Mouse (Mus musculus): ENCODE measurements around the gene Chsy1. TPM values are rescaled to one million over a fixed set of nuclear protein-coding genes. Genes with fewer than 3 reads are reported as not detected.
"Not testable (repeated sequence)": the region's sequence is repeated elsewhere in the genome, so short reads cannot be mapped to it uniquely, and the experiment has no call there.

The Chsy1 gene
- polyA plus RNA-seq, 1 experiment from 2014 or later: 10.0 TPM

- H3K27me3 ChIP-seq (replicated peaks; ENCODE audit: control insufficient read depth, insufficient read depth, low read length): no peaks in the 10 kb centered on the region
- no peak overlapping the region for H3K27ac ChIP-seq (ENCODE audit: low read depth, low read length)
- H3K36me3 ChIP-seq (ENCODE audit: control insufficient read depth, insufficient read depth, low read length): no peaks in the 10 kb centered on the region
- H3K9ac ChIP-seq (ENCODE audit: low read depth, low read length): no peak overlapping the region
- no peak overlapping the region for H3K4me3 ChIP-seq (ENCODE audit: low read length)
- no peaks in the 10 kb centered on the region for H3K9me3 ChIP-seq (ENCODE audit: control insufficient read depth, low read length)
- WGBS: 74% methylated on average over 8 of the region's 8 CpGs
- 0 out of 2 replicates have a peak, but pooled peaks cover 3% of the 10 kb centered on the region for H3K4me1 ChIP-seq (ENCODE audit: control insufficient read depth, insufficient read depth, low read depth, low read length)
- H3K4me2 ChIP-seq (ENCODE audit: low read length): no peak overlapping the region
- no peak for ATAC-seq
These were observed 74.1 kb downstream of the Chsy1 start for GRCm38 (mm10) chr7:66183404-66183803.

DNA sequence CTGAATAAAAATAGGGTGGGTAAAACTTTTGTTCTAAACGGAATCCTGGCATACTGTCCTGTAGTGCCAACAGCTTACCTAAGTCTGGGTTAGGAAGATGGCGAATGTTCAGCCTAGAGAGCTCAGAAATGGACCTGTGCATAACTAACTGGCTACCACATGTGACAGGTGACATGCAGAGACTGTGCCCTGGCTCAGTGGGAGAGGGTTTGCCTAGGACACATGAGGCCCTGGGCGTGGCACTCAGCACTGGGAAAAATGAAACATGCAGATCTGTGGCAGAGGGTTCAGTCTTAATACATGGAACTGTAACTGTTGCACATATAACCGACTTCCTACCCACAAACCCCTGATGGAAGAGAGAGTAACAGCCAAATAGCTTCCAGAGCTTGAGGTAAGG, 74.7 kb downstream of the Chsy1 start:
- H3K9me3 ChIP-seq (ENCODE audit: control insufficient read depth, low read length): no peaks in the 10 kb centered on the region
- no peak overlapping the region for H3K9ac ChIP-seq (ENCODE audit: low read depth, low read length)
- no peak overlapping the region for H3K4me3 ChIP-seq (ENCODE audit: low read length)
- H3K36me3 ChIP-seq (ENCODE audit: control insufficient read depth, insufficient read depth, low read length): no peaks in the 10 kb centered on the region
- no peak for ATAC-seq
- 0 out of 2 replicates have a peak, but pooled peaks cover 2% of the 10 kb centered on the region for H3K4me1 ChIP-seq (ENCODE audit: control insufficient read depth, insufficient read depth, low read depth, low read length)
- WGBS: 83% methylated on average over 4 of the region's 4 CpGs
- H3K27ac ChIP-seq (ENCODE audit: low read depth, low read length): no peak overlapping the region
- no peaks in the 10 kb centered on the region for H3K27me3 ChIP-seq (replicated peaks; ENCODE audit: control insufficient read depth, insufficient read depth, low read length)
- no peak overlapping the region for H3K4me2 ChIP-seq (ENCODE audit: low read length)

DNA sequence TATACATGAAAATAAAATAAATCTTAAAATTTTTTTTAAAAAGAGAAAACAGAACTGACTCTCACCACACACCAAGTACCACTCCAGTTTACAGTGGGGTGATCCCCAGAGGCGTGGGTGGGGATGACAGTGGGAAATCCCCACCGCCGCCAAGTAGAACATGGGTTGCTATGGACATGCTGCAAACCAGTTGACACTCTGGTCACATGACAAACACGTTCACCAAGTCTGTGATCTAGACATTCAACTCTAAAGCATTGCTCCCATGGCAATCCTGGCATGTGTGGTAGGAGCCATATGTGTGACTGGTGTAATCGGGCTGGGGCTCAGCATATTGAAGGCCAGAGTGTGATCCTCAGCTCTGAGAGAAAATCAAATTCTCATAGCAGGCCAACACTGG, 76.1 kb downstream of the Chsy1 start:
- Histone ChIP-seq H3K27ac (ENCODE audit: low read depth, low read length) (no peak overlapping the region), H3K4me2 (ENCODE audit: low read length) (no peak overlapping the region), H3K4me3 (ENCODE audit: low read length) (no peak overlapping the region), H3K4me1 (ENCODE audit: control insufficient read depth, insufficient read depth, low read depth, low read length) (no peaks in the 10 kb centered on the region), H3K9ac (ENCODE audit: low read depth, low read length) (no peak overlapping the region), H3K27me3 (replicated peaks; ENCODE audit: control insufficient read depth, insufficient read depth, low read length) (no peaks in the 10 kb centered on the region), H3K36me3 (ENCODE audit: control insufficient read depth, insufficient read depth, low read length) (no peaks in the 10 kb centered on the region), H3K9me3 (ENCODE audit: control insufficient read depth, low read length) (no peaks in the 10 kb centered on the region)
- WGBS: 83% methylated on average over 5 of the region's 5 CpGs
- ATAC-seq: no peak

DNA sequence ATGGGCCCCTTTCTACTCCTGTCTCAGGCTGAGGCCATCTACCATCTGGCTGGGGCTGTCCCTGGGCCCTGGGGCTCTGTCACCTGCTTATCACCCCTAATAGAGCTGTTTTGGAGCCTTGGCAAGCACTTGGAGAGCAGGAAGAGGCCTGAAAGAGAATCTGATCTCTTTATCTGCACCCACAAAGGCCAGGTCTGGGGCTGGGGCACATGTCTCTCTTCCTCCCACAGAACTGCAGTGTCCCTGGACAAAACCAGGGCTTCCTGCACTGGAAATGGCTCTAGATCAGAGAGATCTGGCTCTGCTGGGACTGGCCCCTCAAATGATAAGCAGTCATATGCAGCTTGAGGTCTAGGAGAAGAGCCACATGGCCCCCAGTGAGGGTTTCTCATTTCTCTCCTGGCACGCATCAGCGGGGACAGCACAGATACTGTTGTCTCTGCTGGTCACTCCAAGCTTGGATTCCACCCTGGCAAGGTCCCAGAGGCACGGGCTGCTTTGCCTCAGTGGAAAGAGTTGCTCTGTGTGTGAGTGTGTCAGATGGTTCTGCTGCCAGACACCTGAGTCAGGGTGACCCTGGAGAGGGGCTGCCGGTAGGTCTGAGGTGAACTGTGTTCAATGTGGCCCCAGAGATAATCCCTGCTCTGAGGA, 78.4 kb downstream of the Chsy1 start:
- Histone ChIP-seq H3K4me2 (ENCODE audit: low read length) (no peak overlapping the region), H3K27me3 (replicated peaks; ENCODE audit: control insufficient read depth, insufficient read depth, low read length) (no peaks in the 10 kb centered on the region), H3K9me3 (ENCODE audit: control insufficient read depth, low read length) (no peaks in the 10 kb centered on the region), H3K36me3 (ENCODE audit: control insufficient read depth, insufficient read depth, low read length) (no peaks in the 10 kb centered on the region), H3K4me1 (ENCODE audit: control insufficient read depth, insufficient read depth, low read depth, low read length) (no peaks in the 10 kb centered on the region), H3K27ac (ENCODE audit: low read depth, low read length) (no peak overlapping the region), H3K9ac (ENCODE audit: low read depth, low read length) (no peak overlapping the region), H3K4me3 (ENCODE audit: low read length) (no peak overlapping the region)
- 80% methylated on average over 4 of the region's 4 CpGs for WGBS
- ATAC-seq: no peak

DNA sequence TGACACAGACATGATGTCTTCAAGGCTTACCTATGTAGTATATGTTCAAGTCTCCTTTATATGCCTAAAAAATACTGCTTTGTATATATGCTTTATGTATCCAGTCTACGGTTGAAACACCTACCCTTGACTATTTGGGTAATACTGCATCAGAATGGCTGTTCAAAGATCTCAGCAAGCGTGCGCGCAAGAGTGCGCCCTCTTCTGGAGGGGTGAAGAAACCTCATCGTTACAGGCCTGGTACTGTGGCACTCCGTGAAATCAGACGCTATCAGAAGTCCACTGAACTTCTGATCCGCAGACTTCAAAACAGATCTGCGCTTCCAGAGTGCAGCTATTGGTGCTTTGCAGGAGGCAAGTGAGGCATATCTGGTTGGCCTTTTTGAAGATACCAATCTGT, 81.1 kb downstream of the Chsy1 start:
- not testable (repeated sequence) for H3K4me1 ChIP-seq (ENCODE audit: control insufficient read depth, insufficient read depth, low read depth, low read length); H3K36me3 ChIP-seq (ENCODE audit: control insufficient read depth, insufficient read depth, low read length); ATAC-seq; H3K9me3 ChIP-seq (ENCODE audit: control insufficient read depth, low read length); H3K9ac ChIP-seq (ENCODE audit: low read depth, low read length); H3K27me3 ChIP-seq (replicated peaks; ENCODE audit: control insufficient read depth, insufficient read depth, low read length); H3K4me3 ChIP-seq (ENCODE audit: low read length); H3K27ac ChIP-seq (ENCODE audit: low read depth, low read length); H3K4me2 ChIP-seq (ENCODE audit: low read length)
- WGBS: 92% methylated on average over 10 of the region's 10 CpGs

DNA sequence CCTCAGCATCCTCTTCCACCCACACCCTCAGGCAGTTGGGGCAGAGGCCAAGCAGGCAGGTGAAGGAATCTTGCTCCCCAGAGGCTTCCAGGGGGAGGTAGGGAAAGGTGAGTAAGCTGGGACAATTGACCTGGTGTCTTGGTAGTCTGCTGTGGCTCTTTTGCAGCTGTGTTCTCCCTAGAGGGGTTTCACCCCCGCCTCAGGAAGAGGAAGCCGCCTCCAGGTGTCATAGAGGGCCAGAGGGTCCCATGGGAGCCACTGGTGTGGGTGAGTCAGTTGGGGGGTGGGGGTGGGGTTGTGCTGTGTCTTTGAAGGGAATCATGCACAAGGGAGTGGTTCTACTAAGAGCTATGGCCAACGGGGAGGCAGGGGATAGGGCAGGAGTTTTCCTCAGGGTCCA, 85.2 kb downstream of the Chsy1 start:
- no peak overlapping the region for H3K4me2 ChIP-seq (ENCODE audit: low read length)
- H3K9ac ChIP-seq (ENCODE audit: low read depth, low read length): no peak overlapping the region
- H3K9me3 ChIP-seq (ENCODE audit: control insufficient read depth, low read length): no peaks in the 10 kb centered on the region
- ATAC-seq: no peak
- no peaks in the 10 kb centered on the region for H3K27me3 ChIP-seq (replicated peaks; ENCODE audit: control insufficient read depth, insufficient read depth, low read length)
- no peak overlapping the region for H3K27ac ChIP-seq (ENCODE audit: low read depth, low read length)
- H3K36me3 ChIP-seq (ENCODE audit: control insufficient read depth, insufficient read depth, low read length): no peaks in the 10 kb centered on the region
- 83% methylated on average over 3 of the region's 3 CpGs for WGBS
- H3K4me1 ChIP-seq (ENCODE audit: control insufficient read depth, insufficient read depth, low read depth, low read length): no peaks in the 10 kb centered on the region
- H3K4me3 ChIP-seq (ENCODE audit: low read length): no peak overlapping the region

GRCm38 (mm10) chr7:66195881-66196280, 86.6 kb downstream of the Chsy1 start:
- no peak overlapping the region for H3K4me2 ChIP-seq (ENCODE audit: low read length)
- H3K4me3 ChIP-seq (ENCODE audit: low read length): no peak overlapping the region
- no peaks in the 10 kb centered on the region for H3K9me3 ChIP-seq (ENCODE audit: control insufficient read depth, low read length)
- WGBS: 78% methylated on average over 1 of the region's 1 CpGs
- ATAC-seq: no peak
- no peaks in the 10 kb centered on the region for H3K4me1 ChIP-seq (ENCODE audit: control insufficient read depth, insufficient read depth, low read depth, low read length)
- H3K27ac ChIP-seq (ENCODE audit: low read depth, low read length): no peak overlapping the region
- H3K9ac ChIP-seq (ENCODE audit: low read depth, low read length): no peak overlapping the region
- no peaks in the 10 kb centered on the region for H3K27me3 ChIP-seq (replicated peaks; ENCODE audit: control insufficient read depth, insufficient read depth, low read length)
- H3K36me3 ChIP-seq (ENCODE audit: control insufficient read depth, insufficient read depth, low read length): no peaks in the 10 kb centered on the region

DNA sequence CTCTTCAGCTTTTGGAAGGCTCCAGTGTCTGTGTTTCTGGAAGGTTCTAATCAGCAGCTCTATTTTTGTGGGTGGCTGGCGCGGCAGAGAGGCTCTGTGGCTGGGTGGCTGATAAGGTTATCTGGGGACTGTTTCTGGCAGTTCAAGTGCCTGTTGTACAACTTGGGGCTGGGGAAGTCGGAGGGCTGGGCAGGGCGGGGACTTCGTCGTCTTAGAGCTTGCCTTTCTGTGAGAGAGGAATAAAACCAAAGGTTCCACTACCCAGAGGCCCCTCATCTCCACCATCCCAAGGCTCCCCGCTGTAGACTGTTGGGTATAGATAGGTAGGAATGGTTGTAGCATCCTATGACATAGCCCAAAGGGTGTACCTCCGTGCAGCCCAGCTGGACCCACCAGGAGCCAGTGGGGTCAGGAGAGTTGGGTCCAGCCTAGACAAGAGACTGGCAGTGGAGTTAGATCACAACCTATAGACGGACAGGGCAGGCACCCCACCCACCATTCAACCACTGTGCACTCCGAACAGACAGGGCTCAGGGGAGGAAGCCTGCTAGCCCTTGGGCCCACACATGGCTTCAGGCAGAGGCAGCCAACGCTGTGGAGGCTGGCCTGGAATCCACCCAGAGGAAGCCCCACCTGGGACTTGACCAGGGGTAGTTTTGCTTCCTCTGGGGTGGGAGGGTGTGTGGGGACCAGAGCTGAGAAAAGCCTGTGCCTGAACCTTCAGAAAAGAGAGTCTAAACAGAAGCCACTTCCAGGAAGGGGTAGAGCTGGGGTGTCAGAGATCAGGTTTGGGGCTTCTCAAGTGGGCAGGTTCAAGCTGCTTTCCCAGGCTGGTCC, 87.5 kb downstream of the Chsy1 start:
- ATAC-seq: no peak
- Histone ChIP-seq H3K36me3 (ENCODE audit: control insufficient read depth, insufficient read depth, low read length) (no peaks in the 10 kb centered on the region), H3K4me2 (ENCODE audit: low read length) (no peak overlapping the region), H3K9ac (ENCODE audit: low read depth, low read length) (no peak overlapping the region), H3K27me3 (replicated peaks; ENCODE audit: control insufficient read depth, insufficient read depth, low read length) (no peaks in the 10 kb centered on the region), H3K9me3 (ENCODE audit: control insufficient read depth, low read length) (no peaks in the 10 kb centered on the region), H3K4me1 (ENCODE audit: control insufficient read depth, insufficient read depth, low read depth, low read length) (no peaks in the 10 kb centered on the region), H3K27ac (ENCODE audit: low read depth, low read length) (no peak overlapping the region), H3K4me3 (ENCODE audit: low read length) (no peak overlapping the region)
- WGBS: 87% methylated on average over 11 of the region's 11 CpGs

DNA sequence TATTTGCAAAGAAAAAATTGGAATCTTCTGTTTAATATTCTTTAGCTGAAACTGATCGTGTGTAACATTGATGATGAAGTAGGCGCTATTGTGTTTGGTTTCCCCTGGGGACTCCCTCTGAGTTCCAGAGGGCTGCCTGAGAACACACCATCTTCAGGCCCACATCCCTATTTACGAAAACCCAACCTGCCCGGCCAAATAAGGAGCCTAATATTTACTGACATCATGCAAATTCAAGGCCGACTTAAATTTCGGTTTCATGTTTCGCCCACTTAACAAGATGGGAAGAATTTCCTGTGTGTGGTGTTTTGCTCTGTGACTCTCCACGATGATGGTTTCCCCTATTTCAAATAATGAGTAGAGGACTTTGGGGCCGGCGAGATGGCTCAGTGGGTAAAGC, 89.1 kb downstream of the Chsy1 start:
- H3K27ac ChIP-seq (ENCODE audit: low read depth, low read length): no peak overlapping the region
- WGBS: 87% methylated on average over 10 of the region's 10 CpGs
- H3K4me1 ChIP-seq (ENCODE audit: control insufficient read depth, insufficient read depth, low read depth, low read length): no peaks in the 10 kb centered on the region
- H3K4me2 ChIP-seq (ENCODE audit: low read length): no peak overlapping the region
- no peaks in the 10 kb centered on the region for H3K36me3 ChIP-seq (ENCODE audit: control insufficient read depth, insufficient read depth, low read length)
- ATAC-seq: no peak
- no peaks in the 10 kb centered on the region for H3K9me3 ChIP-seq (ENCODE audit: control insufficient read depth, low read length)
- H3K4me3 ChIP-seq (ENCODE audit: low read length): no peak overlapping the region
- H3K27me3 ChIP-seq (replicated peaks; ENCODE audit: control insufficient read depth, insufficient read depth, low read length): no peaks in the 10 kb centered on the region
- H3K9ac ChIP-seq (ENCODE audit: low read depth, low read length): no peak overlapping the region

Data from hindbrain, embryonic 16.5 days (tissue).